Mouse (Mus musculus) left cerebral cortex, adult 6 months (tissue): ENCODE data around the gene Gm21970. TPM values are rescaled to one million over a fixed set of nuclear protein-coding genes. Genes with fewer than 3 reads are reported as not detected.

Experiments
- long read RNA-seq, 2 experiments: library from polyadenylated mRNA; unstranded; transcript quantifications; one replicate each; pipeline ENCODE4 v2.0.0; 2019 to 2020
- polyA plus RNA-seq: library from polyadenylated mRNA; unstranded; fragments of <200 nt; fragmentation: Nextera tagmentation; gene quantifications from 2 replicates; pipeline ENCODE4 v1.2.3, GENCODE M21; 2021

Gene Gm21970
- polyA plus RNA-seq = not detected in 2 replicates
- long read RNA-seq, experiment 1, partial matches to known transcripts = 0 of 2 reads
- long read RNA-seq, experiment 1, other reads (novel, unspliced or antisense) = 2 of 2 reads
- long read RNA-seq, experiment 2, partial matches to known transcripts = 0 of 2 reads
- long read RNA-seq, experiment 2, other reads (novel, unspliced or antisense) = 2 of 2 reads

GRCm38 (mm10) chr16:91391421-91391820 lies at the start of gene Gm21970:
Gm21970 (plus strand) TSS chr16:91391721.

GRCm38 (mm10) chr16:91372577-91373472 lies 18.7 kb upstream of the Gm21970 start, which contains the start of gene Ifnar2:
Ifnar2 (plus strand) TSS chr16:91372783.

DNA sequence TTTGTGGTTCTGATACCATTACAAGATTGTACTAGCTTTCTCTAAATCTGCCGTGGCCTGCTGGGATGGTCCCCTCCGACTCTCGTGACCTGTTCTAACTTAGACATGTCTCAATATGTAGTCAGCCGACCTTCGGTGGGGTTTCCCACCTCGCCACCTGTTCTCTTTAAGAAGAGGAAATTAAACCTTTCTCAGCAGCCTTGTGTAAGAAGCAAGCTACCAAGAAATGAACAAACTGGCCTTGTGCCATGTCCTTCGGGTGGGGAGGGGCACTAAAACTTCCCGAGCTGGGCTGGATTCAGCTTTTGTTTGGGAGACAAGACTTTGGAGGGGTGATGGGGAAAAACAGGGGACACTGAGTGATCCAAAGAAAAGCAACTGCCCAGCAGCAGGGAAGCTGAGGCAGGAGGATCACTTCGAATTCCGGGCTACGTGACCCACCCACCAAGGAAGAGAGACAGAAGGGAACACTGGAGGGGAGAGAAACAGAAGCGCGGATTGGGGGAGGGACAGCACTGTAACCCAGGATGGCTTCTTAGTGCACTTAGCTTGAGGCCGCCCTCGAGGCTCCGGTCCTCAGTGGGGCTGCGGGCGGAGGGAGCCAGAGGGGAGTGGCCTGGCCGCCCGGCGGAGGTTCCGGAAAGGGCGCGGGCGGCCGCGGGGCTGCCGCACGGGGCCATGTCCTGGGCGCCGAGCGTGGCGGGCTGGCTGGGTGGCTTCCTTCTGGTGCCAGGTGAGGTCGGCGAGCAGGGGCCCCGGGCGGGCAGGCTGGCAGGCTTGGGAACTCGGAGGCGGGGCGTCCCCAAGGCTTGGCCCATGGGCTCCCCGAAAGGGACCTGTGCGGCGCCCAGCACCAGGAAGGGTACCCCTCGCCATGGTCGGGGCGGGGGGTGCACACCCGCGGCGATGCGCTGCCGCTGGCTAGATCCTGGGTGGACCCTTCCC lies 14.4 kb downstream of the Gm21970 start, which contains the start of gene Il10rb:
TSS of gene Il10rb (plus strand) at position 525 of the 945 bp plus-strand sequence.

Other genes starting within 250 kb of the Gm21970 start
- 2.9 and 35.6 TPM in 2 replicates for gene Olig2, start 166.3 kb upstream of the Gm21970 start, polyA plus RNA-seq
- 55.2 and 63.5 TPM in 2 replicates for gene Olig1, start 121.9 kb upstream of the Gm21970 start, polyA plus RNA-seq
- gene Ifnar2, start 18.9 kb upstream of the Gm21970 start, polyA plus RNA-seq = 50.5 and 56.8 TPM in 2 replicates
- 14.0 and 14.8 TPM in 2 replicates for gene Il10rb, start 14.4 kb downstream of the Gm21970 start, polyA plus RNA-seq
- 13.3 and 16.0 TPM in 2 replicates for gene Ifnar1, start 93.5 kb downstream of the Gm21970 start, polyA plus RNA-seq
- 46.9 and 56.4 TPM in 2 replicates for gene Ifngr2, start 155.4 kb downstream of the Gm21970 start, polyA plus RNA-seq
- 131 and 164 TPM in 2 replicates for gene Tmem50b, start 206.1 kb downstream of the Gm21970 start, polyA plus RNA-seq
- 10.2 and 13.2 TPM in 2 replicates for gene Dnajc28, start 227.3 kb downstream of the Gm21970 start, polyA plus RNA-seq